Mouse (Mus musculus): Measurements from ENCODE around the gene Sorbs1. TPM values are rescaled to one million over a fixed set of nuclear protein-coding genes. Genes with fewer than 3 reads are reported as not detected.

Gene Sorbs1
- polyA plus RNA-seq, 1 experiment: 38.8 TPM

GRCm38 (mm10) chr19:40372679-40373078 is 140.9 kb downstream of the Sorbs1 start:
- H3K4me3 ChIP-seq: no peak overlapping the region
- H3K27me3 ChIP-seq (ENCODE audit: control insufficient read depth, insufficient read depth, insufficient read length): no peaks in the 10 kb centered on the region
- H3K79me2 ChIP-seq (ENCODE audit: control insufficient read depth, insufficient read depth): no peaks in the 10 kb centered on the region
- H3K36me3 ChIP-seq (ENCODE audit: control insufficient read depth, insufficient read depth): peaks cover under 1% of the 10 kb centered on the region
- no peak overlapping the region for H3ac ChIP-seq (ENCODE audit: control insufficient read depth, insufficient read length)
- no peak overlapping the region for H3K4me2 ChIP-seq (ENCODE audit: low read depth)
- TF ChIP-seq MAX (IDR thresholded peaks at IDR 0.05; ENCODE audit: low read depth): no peak
- no peak for TF ChIP-seq USF1 (IDR thresholded peaks at IDR 0.05; ENCODE audit: low read depth)
- no peak for TF ChIP-seq TCF3 (IDR thresholded peaks at IDR 0.05; ENCODE audit: insufficient read length, low read depth)
- TF ChIP-seq MYOG (IDR thresholded peaks at IDR 0.05; ENCODE audit: control insufficient read depth in 1 of 3, insufficient read depth in 1 of 3, insufficient read length in 2 of 3, low read depth in 2 of 3): no peak
- TF ChIP-seq CEBPB (IDR thresholded peaks at IDR 0.05; ENCODE audit: insufficient read depth, poor library complexity, severe bottlenecking): no peak
- no peak for TF ChIP-seq SRF (IDR thresholded peaks at IDR 0.05; ENCODE audit: control insufficient read depth, insufficient read length, low read depth)
- no peak for TF ChIP-seq POLR2AphosphoS2 (IDR thresholded peaks at IDR 0.05; ENCODE audit: insufficient read length, low read depth)
- TF ChIP-seq POLR2A (IDR thresholded peaks at IDR 0.05; ENCODE audit: insufficient read length, low read depth): no peak
- TF ChIP-seq MYOD1 (IDR thresholded peaks at IDR 0.05; ENCODE audit: control insufficient read depth in 1 of 3, insufficient read length in 2 of 3, low read depth in 2 of 3): no peak
- no peak for TF ChIP-seq E2F4 (IDR thresholded peaks at IDR 0.05; ENCODE audit: insufficient read depth)
- TF ChIP-seq REST (IDR thresholded peaks at IDR 0.05; ENCODE audit: insufficient read depth, insufficient read length): no peak
- TF ChIP-seq TCF12 (IDR thresholded peaks at IDR 0.05; ENCODE audit: insufficient read depth, poor library complexity, severe bottlenecking): no peak

GRCm38 (mm10) chr19:40371866-40372265 is 141.7 kb downstream of the Sorbs1 start:
- no peaks in the 10 kb centered on the region for H3K27me3 ChIP-seq (ENCODE audit: control insufficient read depth, insufficient read depth, insufficient read length)
- TF ChIP-seq CEBPB (IDR thresholded peaks at IDR 0.05; ENCODE audit: insufficient read depth, poor library complexity, severe bottlenecking): no peak
- peaks cover 4% of the 10 kb centered on the region for H3K36me3 ChIP-seq (ENCODE audit: control insufficient read depth, insufficient read depth)
- no peak overlapping the region for H3K4me2 ChIP-seq (ENCODE audit: low read depth)
- no peak overlapping the region for H3K4me3 ChIP-seq
- no peak overlapping the region for H3ac ChIP-seq (ENCODE audit: control insufficient read depth, insufficient read length)
- no peaks in the 10 kb centered on the region for H3K79me2 ChIP-seq (ENCODE audit: control insufficient read depth, insufficient read depth)

DNA sequence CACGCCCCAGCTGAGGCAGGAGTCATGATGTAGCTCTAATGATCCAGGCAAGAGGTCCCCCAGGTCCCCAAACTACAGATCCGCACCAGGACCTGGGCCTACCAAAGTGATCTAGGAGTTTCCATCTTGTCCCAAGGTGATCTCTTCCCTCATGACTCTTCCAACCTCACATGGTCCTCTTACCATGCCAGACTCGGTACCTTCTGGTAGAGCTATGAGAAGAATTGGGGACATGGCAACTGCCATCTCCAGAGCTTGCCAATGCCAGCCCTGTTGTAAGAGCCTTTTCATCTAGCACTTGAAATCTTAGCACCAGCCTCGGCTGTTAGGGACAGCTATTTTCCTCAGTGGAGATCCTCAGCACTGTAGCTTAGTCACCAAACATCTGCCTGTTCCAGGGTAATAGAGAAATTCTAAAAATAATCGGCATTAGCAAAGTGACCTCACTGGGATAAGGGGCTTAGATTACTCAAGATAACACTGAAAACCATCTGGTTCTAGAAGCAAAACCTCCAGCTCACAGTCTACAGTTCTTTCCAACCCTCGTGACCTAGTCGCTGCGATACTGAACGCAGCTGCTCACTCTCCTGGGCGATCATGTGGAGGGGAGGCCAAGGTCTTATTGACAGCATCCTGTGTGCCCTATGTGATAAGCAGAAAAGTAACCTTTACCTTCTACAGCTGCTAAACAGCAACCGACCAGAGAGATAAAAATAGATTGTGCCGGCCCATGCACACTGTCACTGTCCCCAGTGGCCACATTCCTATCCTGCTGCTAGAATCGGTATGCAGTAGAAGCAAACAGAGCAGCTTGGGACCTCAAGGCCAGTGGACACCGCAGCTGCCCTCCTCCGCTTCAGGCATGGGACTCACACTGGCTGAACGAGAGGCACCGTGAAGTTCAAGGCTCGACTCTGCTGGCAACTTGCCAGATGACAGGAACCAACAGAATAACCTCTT is 143.4 kb downstream of the Sorbs1 start:
- H3K27me3 ChIP-seq (ENCODE audit: control insufficient read depth, insufficient read depth, insufficient read length): no peaks in the 10 kb centered on the region
- no peak overlapping the region for H3K4me3 ChIP-seq
- no peak overlapping the region for H3ac ChIP-seq (ENCODE audit: control insufficient read depth, insufficient read length)
- H3K4me2 ChIP-seq (ENCODE audit: low read depth): peak overlapping the region; percentile 59
- H3K36me3 ChIP-seq (ENCODE audit: control insufficient read depth, insufficient read depth): peaks cover 4% of the 10 kb centered on the region
- TF ChIP-seq USF1 (IDR thresholded peaks at IDR 0.05; ENCODE audit: low read depth) (peak; percentile 50), POLR2A (IDR thresholded peaks at IDR 0.05; ENCODE audit: insufficient read length, low read depth) (no peak), E2F4 (IDR thresholded peaks at IDR 0.05; ENCODE audit: insufficient read depth) (no peak), SRF (IDR thresholded peaks at IDR 0.05; ENCODE audit: control insufficient read depth, insufficient read length, low read depth) (no peak), REST (IDR thresholded peaks at IDR 0.05; ENCODE audit: insufficient read depth, insufficient read length) (no peak), MAX (IDR thresholded peaks at IDR 0.05; ENCODE audit: low read depth) (no peak), MYOG (IDR thresholded peaks at IDR 0.05; ENCODE audit: control insufficient read depth in 1 of 3, insufficient read depth in 1 of 3, insufficient read length in 2 of 3, low read depth in 2 of 3) (peak; percentile 55 to 75 (median 72)), POLR2AphosphoS2 (IDR thresholded peaks at IDR 0.05; ENCODE audit: insufficient read length, low read depth) (no peak), MYOD1 (IDR thresholded peaks at IDR 0.05; ENCODE audit: control insufficient read depth in 1 of 3, insufficient read length in 2 of 3, low read depth in 2 of 3) (peak; percentile 0 to 79 (median 75)), TCF3 (IDR thresholded peaks at IDR 0.05; ENCODE audit: insufficient read length, low read depth) (no peak), CEBPB (IDR thresholded peaks at IDR 0.05; ENCODE audit: insufficient read depth, poor library complexity, severe bottlenecking) (no peak), TCF12 (IDR thresholded peaks at IDR 0.05; ENCODE audit: insufficient read depth, poor library complexity, severe bottlenecking) (peak; percentile 33)
- no peaks in the 10 kb centered on the region for H3K79me2 ChIP-seq (ENCODE audit: control insufficient read depth, insufficient read depth)

DNA sequence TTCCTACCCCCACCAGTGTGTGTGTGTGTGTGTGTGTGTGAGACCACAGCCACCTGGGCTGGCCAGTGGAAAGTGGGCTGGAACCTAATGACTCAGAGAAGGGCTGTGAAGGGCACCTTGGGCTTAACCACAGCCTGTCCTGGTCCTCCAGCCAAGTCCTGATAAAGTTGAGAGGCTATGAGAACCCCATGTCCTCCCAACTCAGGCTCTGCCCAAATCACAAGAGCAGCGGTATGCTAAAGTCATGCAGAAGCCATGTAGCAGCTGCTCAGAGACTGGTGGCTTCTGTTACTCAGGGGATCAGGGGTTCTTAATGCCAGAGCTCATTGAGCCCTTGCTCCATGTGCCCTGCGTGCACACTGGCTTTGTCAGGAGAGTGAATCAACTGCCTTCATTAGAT is 145.1 kb downstream of the Sorbs1 start:
- Histone ChIP-seq H3K36me3 (ENCODE audit: control insufficient read depth, insufficient read depth) (peaks cover 10% of the 10 kb centered on the region), H3K4me3 (no peak overlapping the region), H3ac (ENCODE audit: control insufficient read depth, insufficient read length) (no peak overlapping the region), H3K27me3 (ENCODE audit: control insufficient read depth, insufficient read depth, insufficient read length) (no peaks in the 10 kb centered on the region), H3K79me2 (ENCODE audit: control insufficient read depth, insufficient read depth) (no peaks in the 10 kb centered on the region), H3K4me2 (ENCODE audit: low read depth) (no peak overlapping the region)
- TF ChIP-seq TCF12 (IDR thresholded peaks at IDR 0.05; ENCODE audit: insufficient read depth, poor library complexity, severe bottlenecking) (no peak), MYOG (IDR thresholded peaks at IDR 0.05; ENCODE audit: control insufficient read depth in 1 of 3, insufficient read depth in 1 of 3, insufficient read length in 2 of 3, low read depth in 2 of 3) (peak; percentile 1 to 82 (median 55)), MYOD1 (IDR thresholded peaks at IDR 0.05; ENCODE audit: control insufficient read depth in 1 of 3, insufficient read length in 2 of 3, low read depth in 2 of 3) (peak in 2 of 3 experiments; percentile 37 to 40)

Data from myocyte (in vitro differentiated cells).